Mouse (Mus musculus): ENCODE data around the gene Gipc3. TPM values are rescaled to one million over a fixed set of nuclear protein-coding genes. Genes with fewer than 3 reads are reported as not detected.

The Gipc3 gene
- polyA plus RNA-seq, 1 experiment from 2014 or later, result not detected

DNA sequence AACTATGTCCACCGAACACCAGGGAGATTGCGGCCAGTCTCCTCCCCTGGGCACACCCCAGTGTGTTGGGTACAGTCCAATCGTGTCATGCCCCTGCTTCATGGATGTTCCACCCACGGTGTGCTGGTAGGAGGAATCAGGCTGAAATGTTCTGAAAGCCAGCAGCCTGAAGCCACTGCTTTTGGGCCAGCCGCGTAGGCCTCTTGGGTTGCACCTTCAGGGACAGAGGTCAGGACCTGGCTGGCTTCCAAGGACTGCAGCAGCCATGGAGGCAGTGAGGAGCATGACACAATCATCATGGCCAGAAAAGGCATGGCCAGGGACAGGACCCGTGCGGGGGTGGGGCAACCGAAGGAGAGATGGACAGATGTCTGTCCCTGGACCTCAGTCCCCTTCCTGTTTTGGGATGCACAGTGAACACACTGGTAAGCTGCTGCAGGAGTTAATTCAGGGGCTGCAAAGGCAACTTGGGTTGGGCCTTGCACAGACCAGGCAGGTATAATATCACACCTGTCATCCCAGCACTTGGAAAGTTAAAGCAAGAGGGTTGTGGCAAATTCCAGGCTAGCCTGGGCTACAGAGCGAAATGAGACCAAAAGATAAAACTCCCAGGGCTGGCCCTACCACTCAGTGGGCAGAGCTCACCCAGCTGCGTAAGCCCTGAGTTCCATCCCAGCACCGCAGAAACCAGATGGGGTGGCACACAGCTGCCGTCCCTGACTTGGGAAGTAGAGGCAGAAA is 24.3 kb downstream of the Gipc3 start:
- Histone ChIP-seq H3K27me3 (ENCODE audit: control insufficient read depth, insufficient read depth, low read length) (no peaks in the 10 kb centered on the region), H3K4me2 (ENCODE audit: low read depth, low read length, severe bottlenecking) (no peak overlapping the region; the same call in 1 of the 2 replicates), H3K9me3 (ENCODE audit: control insufficient read depth, low read length) (no peaks in the 10 kb centered on the region), H3K36me3 (ENCODE audit: control insufficient read depth, insufficient read depth, low read length) (peaks cover 7% of the 10 kb centered on the region; the same call in 1 of the 2 replicates), H3K4me3 (ENCODE audit: low read depth, low read length) (no peak overlapping the region), H3K4me1 (replicated peaks; ENCODE audit: control insufficient read depth, insufficient read depth, low read length) (peaks cover 20% of the 10 kb centered on the region), H3K27ac (ENCODE audit: low read depth, low read length) (no peak overlapping the region), H3K9ac (ENCODE audit: low read length) (no peak overlapping the region)
- ATAC-seq (replicated peaks; ENCODE audit: low FRiP score) (no peak), DNase-seq (ENCODE audit: low spot score) (no peak)
- WGBS, result 94% methylated on average over 13 of the region's 13 CpGs

DNA sequence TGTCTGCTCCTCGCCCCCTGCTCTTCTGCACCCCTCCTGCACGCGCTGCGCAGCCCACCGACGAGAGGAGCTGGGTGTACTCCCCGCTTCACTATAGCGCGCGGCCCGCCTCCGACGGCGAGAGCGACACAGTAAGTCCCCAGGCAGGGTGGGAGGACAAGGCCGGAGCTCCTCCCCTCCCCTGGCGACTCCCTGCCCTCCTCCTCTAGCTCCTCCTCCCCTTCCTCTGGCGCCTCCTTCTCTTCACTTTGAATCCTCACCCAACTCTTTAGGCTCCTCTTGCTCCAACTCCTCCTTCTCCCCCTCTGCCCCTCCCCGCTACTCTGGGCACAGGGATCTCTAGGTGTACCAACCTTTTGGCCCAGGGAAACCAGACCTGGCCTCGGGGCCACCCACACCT is 25.8 kb downstream of the Gipc3 start:
- peak overlapping the region; percentile 39 for H3K9ac ChIP-seq (ENCODE audit: low read length)
- peaks cover 19% of the 10 kb centered on the region for H3K4me1 ChIP-seq (replicated peaks; ENCODE audit: control insufficient read depth, insufficient read depth, low read length)
- no peak for DNase-seq (ENCODE audit: low spot score)
- ATAC-seq (replicated peaks; ENCODE audit: low FRiP score), result no peak
- no peaks in the 10 kb centered on the region for H3K9me3 ChIP-seq (ENCODE audit: control insufficient read depth, low read length)
- no peak overlapping the region for H3K27ac ChIP-seq (ENCODE audit: low read depth, low read length)
- H3K27me3 ChIP-seq (ENCODE audit: control insufficient read depth, insufficient read depth, low read length), result no peaks in the 10 kb centered on the region
- H3K36me3 ChIP-seq (ENCODE audit: control insufficient read depth, insufficient read depth, low read length), result peaks cover 8% of the 10 kb centered on the region; the same call in 1 of the 2 replicates
- 12% methylated on average over 20 of the region's 20 CpGs for WGBS
- no peak overlapping the region for H3K4me3 ChIP-seq (ENCODE audit: low read depth, low read length)
- peak overlapping the region; percentile 26; the same call in 1 of the 2 replicates for H3K4me2 ChIP-seq (ENCODE audit: low read depth, low read length, severe bottlenecking)

DNA sequence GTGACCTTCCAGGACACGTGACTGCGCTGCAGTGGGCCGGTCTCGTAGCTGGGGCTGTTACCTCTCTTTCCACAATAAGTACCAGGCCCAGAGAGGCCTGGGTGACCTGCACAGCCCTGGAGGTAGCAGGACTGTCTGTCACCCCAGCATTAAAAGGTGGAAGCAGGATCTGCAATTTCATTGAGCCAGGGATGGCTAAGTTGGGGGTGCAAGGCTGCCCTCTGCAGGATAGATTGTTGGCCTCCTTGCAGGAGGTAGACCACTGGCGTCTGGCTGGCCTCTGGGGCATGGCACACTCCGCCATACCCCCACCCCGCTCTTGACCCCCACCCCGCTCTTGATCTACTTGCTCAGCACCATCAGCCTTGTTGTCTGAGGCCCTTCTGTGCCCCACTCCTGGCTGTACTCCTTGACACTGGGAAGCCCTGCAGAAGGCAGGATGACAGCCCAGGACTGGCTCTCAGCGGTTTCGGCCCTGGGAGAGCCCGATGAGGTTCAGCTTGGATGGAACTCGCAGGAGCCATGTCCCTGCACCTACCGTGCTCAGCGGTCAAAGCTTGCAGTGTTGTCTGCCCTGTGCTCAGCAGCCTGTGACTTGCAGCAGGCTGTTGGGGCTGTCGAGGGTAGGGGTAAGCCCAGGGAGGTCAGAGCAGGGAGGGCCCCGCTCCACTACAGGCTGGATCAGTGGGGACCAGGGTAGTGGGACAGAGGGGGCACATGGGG is 26.6 kb downstream of the Gipc3 start:
- Histone ChIP-seq H3K9ac (ENCODE audit: low read length) (peak overlapping the region; percentile 39), H3K4me3 (ENCODE audit: low read depth, low read length) (no peak overlapping the region), H3K27me3 (ENCODE audit: control insufficient read depth, insufficient read depth, low read length) (no peaks in the 10 kb centered on the region), H3K4me2 (ENCODE audit: low read depth, low read length, severe bottlenecking) (peak overlapping the region; percentile 26; the same call in 1 of the 2 replicates), H3K36me3 (ENCODE audit: control insufficient read depth, insufficient read depth, low read length) (peaks cover 8% of the 10 kb centered on the region; the same call in 1 of the 2 replicates), H3K4me1 (replicated peaks; ENCODE audit: control insufficient read depth, insufficient read depth, low read length) (peaks cover 12% of the 10 kb centered on the region; the same call in 1 of the 2 replicates), H3K9me3 (ENCODE audit: control insufficient read depth, low read length) (no peaks in the 10 kb centered on the region), H3K27ac (ENCODE audit: low read depth, low read length) (no peak overlapping the region)
- DNase-seq (ENCODE audit: low spot score) (no peak), ATAC-seq (replicated peaks; ENCODE audit: low FRiP score) (no peak)
- 40% methylated on average over 16 of the region's 16 CpGs for WGBS

DNA sequence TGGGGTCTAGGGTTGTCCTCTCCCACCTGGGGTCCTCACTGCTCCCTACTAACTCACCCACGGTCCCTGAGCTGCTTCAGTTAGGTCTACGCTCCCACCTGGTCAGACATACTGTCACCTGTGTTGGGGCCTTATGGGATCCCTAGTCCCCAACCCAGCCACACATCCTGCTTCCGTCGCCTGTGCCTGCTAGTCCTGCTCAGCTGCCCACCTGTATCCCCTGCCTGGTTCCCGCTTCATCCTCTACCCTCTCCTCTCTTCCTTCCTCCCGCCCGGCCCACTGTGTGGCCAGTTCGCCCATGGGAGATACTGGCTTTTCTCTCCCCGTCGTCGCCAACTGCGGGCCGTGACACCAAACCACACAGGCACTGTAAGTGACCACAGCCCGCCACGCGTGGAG is 27.5 kb downstream of the Gipc3 start:
- Histone ChIP-seq H3K36me3 (ENCODE audit: control insufficient read depth, insufficient read depth, low read length) (peaks cover 8% of the 10 kb centered on the region; the same call in 1 of the 2 replicates), H3K27ac (ENCODE audit: low read depth, low read length) (no peak overlapping the region), H3K4me3 (ENCODE audit: low read depth, low read length) (no peak overlapping the region), H3K4me2 (ENCODE audit: low read depth, low read length, severe bottlenecking) (no peak overlapping the region), H3K9me3 (ENCODE audit: control insufficient read depth, low read length) (no peaks in the 10 kb centered on the region), H3K4me1 (replicated peaks; ENCODE audit: control insufficient read depth, insufficient read depth, low read length) (peaks cover 12% of the 10 kb centered on the region; the same call in 1 of the 2 replicates), H3K27me3 (ENCODE audit: control insufficient read depth, insufficient read depth, low read length) (no peaks in the 10 kb centered on the region), H3K9ac (ENCODE audit: low read length) (no peak overlapping the region)
- ATAC-seq (replicated peaks; ENCODE audit: low FRiP score) (no peak), DNase-seq (ENCODE audit: low spot score) (no peak)
- WGBS, result 94% methylated on average over 16 of the region's 16 CpGs

DNA sequence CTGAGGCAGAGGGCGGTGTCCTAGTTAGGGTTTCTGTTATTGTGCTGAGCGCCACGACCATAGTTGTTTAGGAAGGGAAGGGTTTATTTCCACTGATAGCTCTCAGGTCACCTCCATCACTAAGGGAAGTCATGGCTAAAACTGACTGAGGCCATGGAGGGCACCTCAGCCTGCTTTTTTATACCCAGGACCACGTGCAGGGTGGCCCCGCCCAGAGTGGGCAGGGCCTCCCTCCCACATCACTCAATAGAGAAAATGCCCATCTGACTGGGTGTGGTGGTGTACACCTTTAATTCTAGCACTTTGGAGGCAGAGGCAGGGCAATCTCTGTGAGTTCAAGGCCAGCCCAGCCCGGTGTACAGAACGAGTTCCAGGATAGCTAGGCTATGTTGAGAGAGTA is 28.9 kb downstream of the Gipc3 start:
- WGBS, result 76% methylated on average over 7 of the region's 7 CpGs
- Histone ChIP-seq H3K4me1 (replicated peaks; ENCODE audit: control insufficient read depth, insufficient read depth, low read length) (peaks cover 5% of the 10 kb centered on the region; the same call in 1 of the 2 replicates), H3K9me3 (ENCODE audit: control insufficient read depth, low read length) (no peaks in the 10 kb centered on the region), H3K36me3 (ENCODE audit: control insufficient read depth, insufficient read depth, low read length) (peaks cover 8% of the 10 kb centered on the region; the same call in 1 of the 2 replicates), H3K4me2 (ENCODE audit: low read depth, low read length, severe bottlenecking) (no peak overlapping the region), H3K27me3 (ENCODE audit: control insufficient read depth, insufficient read depth, low read length) (no peaks in the 10 kb centered on the region), H3K9ac (ENCODE audit: low read length) (no peak overlapping the region), H3K27ac (ENCODE audit: low read depth, low read length) (no peak overlapping the region), H3K4me3 (ENCODE audit: low read depth, low read length) (no peak overlapping the region)
- DNase-seq (ENCODE audit: low spot score) (no peak), ATAC-seq (replicated peaks; ENCODE audit: low FRiP score) (no peak)

DNA sequence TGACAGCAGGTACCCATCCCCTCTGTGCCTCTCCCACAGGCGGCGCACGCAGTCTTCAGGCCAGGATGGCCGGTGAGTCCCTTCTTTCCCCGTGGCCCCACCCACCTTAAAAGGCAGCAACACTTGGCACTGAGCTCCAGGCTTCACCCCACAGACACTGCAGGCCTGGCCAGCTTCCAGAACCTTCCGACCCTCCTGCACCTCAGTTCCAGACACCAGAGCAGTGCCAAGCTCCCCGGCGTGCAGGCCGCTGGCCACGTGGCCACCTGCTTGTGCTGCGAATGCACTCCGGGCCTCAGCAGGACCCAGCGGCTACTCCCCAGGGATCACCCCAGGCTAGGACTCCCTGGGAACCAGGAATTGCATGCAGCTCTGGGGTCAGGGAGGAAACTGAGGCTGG is 29.5 kb downstream of the Gipc3 start:
- ATAC-seq (replicated peaks; ENCODE audit: low FRiP score), result no peak

DNA sequence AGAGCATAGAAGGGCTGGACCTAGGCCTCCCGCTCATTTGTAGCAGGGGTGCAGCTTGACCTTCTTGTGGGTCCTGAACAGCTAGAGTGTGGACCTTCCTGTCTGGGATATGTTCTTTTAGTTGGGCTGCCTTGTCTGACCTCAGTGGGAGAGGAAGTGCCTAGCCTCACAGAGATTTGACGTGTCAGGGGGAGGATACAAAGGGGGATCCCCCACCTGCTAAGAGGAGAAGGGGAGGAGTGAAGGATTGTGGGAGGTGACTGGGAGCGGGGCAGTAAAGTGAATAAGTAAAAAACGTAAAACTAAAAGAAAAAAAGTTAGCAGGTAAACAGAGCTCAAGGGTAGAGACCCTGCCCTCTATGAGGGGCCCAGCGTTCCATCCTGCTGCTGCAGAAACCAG is 33.5 kb downstream of the Gipc3 start:
- Histone ChIP-seq H3K4me1 (replicated peaks; ENCODE audit: control insufficient read depth, insufficient read depth, low read length) (no peaks in the 10 kb centered on the region; the same call in 1 of the 2 replicates), H3K27ac (ENCODE audit: low read depth, low read length) (no peak overlapping the region), H3K4me3 (ENCODE audit: low read depth, low read length) (no peak overlapping the region), H3K27me3 (ENCODE audit: control insufficient read depth, insufficient read depth, low read length) (no peaks in the 10 kb centered on the region), H3K4me2 (ENCODE audit: low read depth, low read length, severe bottlenecking) (no peak overlapping the region), H3K36me3 (ENCODE audit: control insufficient read depth, insufficient read depth, low read length) (peaks cover 23% of the 10 kb centered on the region), H3K9ac (ENCODE audit: low read length) (no peak overlapping the region), H3K9me3 (ENCODE audit: control insufficient read depth, low read length) (no peaks in the 10 kb centered on the region)
- no peak for ATAC-seq (replicated peaks; ENCODE audit: low FRiP score)
- 94% methylated on average over 5 of the region's 5 CpGs for WGBS
- DNase-seq (ENCODE audit: low spot score), result no peak

More for the DNA sequence above, 29.5 kb downstream of the Gipc3 start:
- no peak overlapping the region for H3K4me2 ChIP-seq (ENCODE audit: low read depth, low read length, severe bottlenecking)
- peaks cover 5% of the 10 kb centered on the region; the same call in 1 of the 2 replicates for H3K4me1 ChIP-seq (replicated peaks; ENCODE audit: control insufficient read depth, insufficient read depth, low read length)
- no peaks in the 10 kb centered on the region for H3K27me3 ChIP-seq (ENCODE audit: control insufficient read depth, insufficient read depth, low read length)
- 95% methylated on average over 13 of the region's 13 CpGs for WGBS
- no peak overlapping the region for H3K4me3 ChIP-seq (ENCODE audit: low read depth, low read length)
- H3K9me3 ChIP-seq (ENCODE audit: control insufficient read depth, low read length), result no peaks in the 10 kb centered on the region
- H3K36me3 ChIP-seq (ENCODE audit: control insufficient read depth, insufficient read depth, low read length), result peaks cover 12% of the 10 kb centered on the region; the same call in 1 of the 2 replicates
- H3K9ac ChIP-seq (ENCODE audit: low read length), result no peak overlapping the region
- H3K27ac ChIP-seq (ENCODE audit: low read depth, low read length), result no peak overlapping the region
- DNase-seq (ENCODE audit: low spot score), result no peak

DNA sequence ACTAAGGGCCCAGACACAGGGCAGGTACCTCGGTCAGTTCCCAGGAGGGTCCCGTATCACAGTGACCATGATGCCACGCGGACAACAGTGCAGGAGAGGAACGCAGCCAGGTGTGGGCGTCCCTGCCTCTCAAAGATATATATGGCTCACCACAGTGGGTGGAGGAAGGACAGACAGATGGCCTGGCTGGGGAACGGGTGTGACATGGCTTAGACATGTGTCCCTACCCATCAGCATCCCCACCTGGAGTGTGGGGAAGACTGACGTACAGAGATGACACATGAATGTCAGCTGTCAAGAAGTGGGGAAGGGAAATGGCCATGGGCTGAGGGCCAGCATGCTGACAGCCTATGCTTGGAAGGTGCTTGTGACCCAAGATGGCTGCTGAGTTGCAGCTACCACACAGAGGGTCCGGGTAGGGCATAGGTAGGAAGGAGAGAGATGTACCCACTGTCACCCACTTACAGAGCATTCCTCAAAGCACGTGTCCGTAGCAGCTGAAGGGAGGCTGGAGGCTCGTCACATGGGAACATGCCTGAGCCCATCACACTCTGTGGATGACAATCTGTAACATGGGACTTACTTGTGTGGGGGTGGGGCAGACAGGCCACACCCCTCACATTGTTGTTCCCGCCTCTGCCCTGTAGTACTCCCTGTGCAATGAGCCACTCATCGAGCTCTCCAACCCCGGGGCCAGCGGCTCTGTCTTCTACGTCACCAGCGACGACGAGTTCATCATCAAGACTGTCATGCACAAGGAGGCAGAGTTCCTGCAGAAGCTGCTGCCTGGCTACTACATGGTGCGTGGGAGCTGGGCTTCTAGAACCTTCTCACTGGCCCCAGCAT is 36.0 kb downstream of the Gipc3 start:
- no peak for DNase-seq (ENCODE audit: low spot score)
- WGBS, result 94% methylated on average over 21 of the region's 21 CpGs
- ATAC-seq (replicated peaks; ENCODE audit: low FRiP score), result no peak
- Histone ChIP-seq H3K9me3 (ENCODE audit: control insufficient read depth, low read length) (no peaks in the 10 kb centered on the region), H3K4me2 (ENCODE audit: low read depth, low read length, severe bottlenecking) (no peak overlapping the region), H3K4me3 (ENCODE audit: low read depth, low read length) (no peak overlapping the region), H3K4me1 (replicated peaks; ENCODE audit: control insufficient read depth, insufficient read depth, low read length) (no peaks in the 10 kb centered on the region; the same call in 1 of the 2 replicates), H3K27ac (ENCODE audit: low read depth, low read length) (no peak overlapping the region), H3K27me3 (ENCODE audit: control insufficient read depth, insufficient read depth, low read length) (no peaks in the 10 kb centered on the region), H3K9ac (ENCODE audit: low read length) (no peak overlapping the region), H3K36me3 (ENCODE audit: control insufficient read depth, insufficient read depth, low read length) (peaks cover 17% of the 10 kb centered on the region)

Measured in forebrain, embryonic 11.5 days (tissue).